Comparison of ENCODE assay signal across 26 mouse cellular contexts in genomic region chr2:178490245-178490920, GRCm38 (mm10).
A peak's percentile ranks its signal among the peaks of the same experiment; 100 is the strongest.
DNase-seq lines count a peak whose midpoint lies in the region; ATAC-seq and TF ChIP-seq lines count a peak whose summit lies in the region.
"Had no signal": no experiment of that assay in that cellular context is flagged by ENCODE, and none has a peak within 500 bp of the region (broad histone marks: within the 10 kb centered on the region; RNA-seq: fewer than 3 reads in every experiment).

No protein-coding gene starts in this region.

- H3K27ac ChIP-seq in forebrain, embryonic 15.5 days (replicated peaks) = no peak overlapping the region
- no peak overlapping the region for H3K27ac ChIP-seq in forebrain, embryonic 11.5 days (ENCODE audit: low read depth, low read length)
- no peak overlapping the region for H3K27ac ChIP-seq in hindbrain, embryonic 13.5 days
- no peak overlapping the region for H3K27ac ChIP-seq in hindbrain, embryonic 14.5 days
- H3K27ac ChIP-seq in midbrain, embryonic 16.5 days (ENCODE audit: low read length) = no peak overlapping the region
- no peak overlapping the region for H3K27ac ChIP-seq in midbrain, embryonic 14.5 days (replicated peaks; ENCODE audit: low read depth, low read length)
- H3K27ac ChIP-seq in midbrain, postnatal 0 days (ENCODE audit: low read depth, low read length) = no peak overlapping the region
- H3K27ac ChIP-seq: embryonic facial prominence, embryonic 13.5 days; liver, embryonic 14.5 days; macrophage had no signal

- H3K9me3 ChIP-seq in forebrain, embryonic 15.5 days = no peaks in the 10 kb centered on the region
- no peaks in the 10 kb centered on the region for H3K9me3 ChIP-seq in forebrain, embryonic 11.5 days (ENCODE audit: control insufficient read depth, low read length)
- H3K9me3 ChIP-seq in hindbrain, embryonic 13.5 days = peaks cover 5% of the 10 kb centered on the region; the same call in 1 of the 2 replicates
- no peaks in the 10 kb centered on the region for H3K9me3 ChIP-seq in hindbrain, embryonic 14.5 days (ENCODE audit: control insufficient read depth, low read length)
- H3K9me3 ChIP-seq in midbrain, embryonic 16.5 days (replicated peaks; ENCODE audit: control insufficient read depth, low read length, poor library complexity, severe bottlenecking) = no peaks in the 10 kb centered on the region; the same call in 1 of the 2 replicates
- no peaks in the 10 kb centered on the region for H3K9me3 ChIP-seq in midbrain, embryonic 14.5 days (ENCODE audit: control insufficient read depth, low read length)
- H3K9me3 ChIP-seq in midbrain, postnatal 0 days (ENCODE audit: low read length) = no peaks in the 10 kb centered on the region
- H3K9me3 ChIP-seq: embryonic facial prominence, embryonic 13.5 days had no signal

- peak; percentile 32; the same call in 1 of the 2 replicates for ATAC-seq in forebrain, embryonic 15.5 days (replicated peaks)
- no peak for ATAC-seq in forebrain, embryonic 11.5 days (replicated peaks; ENCODE audit: low FRiP score)
- no peak for ATAC-seq in hindbrain, embryonic 13.5 days (ENCODE audit: low FRiP score)
- no peak for ATAC-seq in hindbrain, embryonic 14.5 days (ENCODE audit: low FRiP score)
- ATAC-seq in midbrain, embryonic 16.5 days = peak; percentile 51; the same call in 1 of the 2 replicates
- no peak for ATAC-seq in midbrain, embryonic 14.5 days (ENCODE audit: low FRiP score, low TSS enrichment)
- no peak for ATAC-seq in midbrain, postnatal 0 days (ENCODE audit: low FRiP score)
- ATAC-seq: inflammation-experienced regulatory T-cells, adult 6 months; Patski had no signal

- peak; percentile 51 for TF ChIP-seq CTCF in midbrain, postnatal 0 days (IDR thresholded peaks at IDR 0.05)

- H3K9ac ChIP-seq in forebrain, embryonic 15.5 days (replicated peaks) = no peak overlapping the region
- H3K9ac ChIP-seq in forebrain, embryonic 11.5 days (ENCODE audit: low read length) = no peak overlapping the region
- 0 out of 2 replicates have a peak overlapping the region, but pooled peaks have one; percentile 19 for H3K9ac ChIP-seq in hindbrain, embryonic 13.5 days
- H3K9ac ChIP-seq in hindbrain, embryonic 14.5 days = no peak overlapping the region
- H3K9ac ChIP-seq in midbrain, embryonic 16.5 days (ENCODE audit: low read depth, low read length) = no peak overlapping the region
- H3K9ac ChIP-seq in midbrain, embryonic 14.5 days (replicated peaks; ENCODE audit: low read length) = no peak overlapping the region
- no peak overlapping the region for H3K9ac ChIP-seq in midbrain, postnatal 0 days (replicated peaks; ENCODE audit: low read length, poor library complexity, severe bottlenecking)
- H3K9ac ChIP-seq: embryonic facial prominence, embryonic 13.5 days; liver, embryonic 14.5 days had no signal

- no peak overlapping the region for H3K4me3 ChIP-seq in forebrain, embryonic 15.5 days
- H3K4me3 ChIP-seq in forebrain, embryonic 11.5 days (ENCODE audit: low read depth, low read length) = no peak overlapping the region
- H3K4me3 ChIP-seq in hindbrain, embryonic 13.5 days = no peak overlapping the region
- no peak overlapping the region for H3K4me3 ChIP-seq in hindbrain, embryonic 14.5 days (replicated peaks; ENCODE audit: low read length)
- H3K4me3 ChIP-seq in midbrain, embryonic 16.5 days (ENCODE audit: low read depth, low read length) = no peak overlapping the region
- H3K4me3 ChIP-seq in midbrain, embryonic 14.5 days (replicated peaks; ENCODE audit: low read depth, low read length) = no peak overlapping the region
- H3K4me3 ChIP-seq in midbrain, postnatal 0 days (ENCODE audit: low read depth, low read length) = no peak overlapping the region
- H3K4me3 ChIP-seq: embryonic facial prominence, embryonic 13.5 days; erythroblast, embryonic 14.5 days had no signal

- DNase-seq in forebrain, embryonic 11.5 days (ENCODE audit: low spot score) = no peak
- DNase-seq in hindbrain, embryonic 14.5 days (ENCODE audit: low spot score) = no peak
- DNase-seq in midbrain, embryonic 14.5 days = no peak
- DNase-seq in midbrain, postnatal 0 days (ENCODE audit: low spot score) = no peak
- no peak for DNase-seq in cerebellum, adult 8-10 months
- DNase-seq: cerebellum, adult 11-12 months; cerebellum, postnatal 10 days; gastrocnemius, postnatal 10 days; kidney, adult 11 months; kidney, postnatal 14 days; liver; lung, adult 2 months; lung, postnatal 10 days; right cerebral cortex, adult 18-20 months; spleen, adult 18-20 months; thymus, postnatal 25 days had no signal

- H3K36me3 ChIP-seq in forebrain, embryonic 15.5 days = no peaks in the 10 kb centered on the region
- H3K36me3 ChIP-seq in forebrain, embryonic 11.5 days (ENCODE audit: control insufficient read depth, insufficient read depth, low read length) = no peaks in the 10 kb centered on the region
- no peaks in the 10 kb centered on the region for H3K36me3 ChIP-seq in hindbrain, embryonic 13.5 days
- H3K36me3 ChIP-seq in hindbrain, embryonic 14.5 days (replicated peaks; ENCODE audit: control insufficient read depth, insufficient read depth) = no peaks in the 10 kb centered on the region
- H3K36me3 ChIP-seq in midbrain, embryonic 16.5 days (ENCODE audit: control insufficient read depth, insufficient read depth, low read length) = no peaks in the 10 kb centered on the region
- no peaks in the 10 kb centered on the region for H3K36me3 ChIP-seq in midbrain, embryonic 14.5 days (ENCODE audit: control insufficient read depth, insufficient read depth, low read length)
- no peaks in the 10 kb centered on the region for H3K36me3 ChIP-seq in midbrain, postnatal 0 days (ENCODE audit: insufficient read depth, low read length)
- H3K36me3 ChIP-seq: embryonic facial prominence, embryonic 13.5 days had no signal

- no peaks in the 10 kb centered on the region for H3K27me3 ChIP-seq in forebrain, embryonic 15.5 days
- H3K27me3 ChIP-seq in forebrain, embryonic 11.5 days (ENCODE audit: control insufficient read depth, insufficient read depth, low read length) = no peaks in the 10 kb centered on the region
- H3K27me3 ChIP-seq in hindbrain, embryonic 13.5 days = no peaks in the 10 kb centered on the region
- no peaks in the 10 kb centered on the region for H3K27me3 ChIP-seq in hindbrain, embryonic 14.5 days (ENCODE audit: control insufficient read depth, insufficient read depth, low read length)
- H3K27me3 ChIP-seq in midbrain, embryonic 16.5 days (ENCODE audit: control insufficient read depth, insufficient read depth, low read depth, low read length) = no peaks in the 10 kb centered on the region
- H3K27me3 ChIP-seq in midbrain, embryonic 14.5 days (ENCODE audit: control insufficient read depth, insufficient read depth, low read length) = no peaks in the 10 kb centered on the region
- H3K27me3 ChIP-seq in midbrain, postnatal 0 days (ENCODE audit: insufficient read depth, low read length) = no peaks in the 10 kb centered on the region

- no peaks in the 10 kb centered on the region for H3K4me1 ChIP-seq in forebrain, embryonic 15.5 days
- no peaks in the 10 kb centered on the region for H3K4me1 ChIP-seq in forebrain, embryonic 11.5 days (replicated peaks; ENCODE audit: control insufficient read depth, insufficient read depth, low read length)
- peaks cover 17% of the 10 kb centered on the region; the same call in 1 of the 2 replicates for H3K4me1 ChIP-seq in hindbrain, embryonic 13.5 days (replicated peaks)
- H3K4me1 ChIP-seq in hindbrain, embryonic 14.5 days (replicated peaks; ENCODE audit: control insufficient read depth, insufficient read depth, low read length) = no peaks in the 10 kb centered on the region
- no peaks in the 10 kb centered on the region for H3K4me1 ChIP-seq in midbrain, embryonic 16.5 days (ENCODE audit: control insufficient read depth, insufficient read depth, low read length)
- no peaks in the 10 kb centered on the region; the same call in 1 of the 2 replicates for H3K4me1 ChIP-seq in midbrain, embryonic 14.5 days (ENCODE audit: control insufficient read depth, insufficient read depth, low read length)
- no peaks in the 10 kb centered on the region for H3K4me1 ChIP-seq in midbrain, postnatal 0 days (ENCODE audit: insufficient read depth, low read length)

- no peak overlapping the region for H3K4me2 ChIP-seq in forebrain, embryonic 15.5 days (replicated peaks)
- no peak overlapping the region for H3K4me2 ChIP-seq in forebrain, embryonic 11.5 days (ENCODE audit: low read depth, low read length, severe bottlenecking)
- H3K4me2 ChIP-seq in hindbrain, embryonic 13.5 days = no peak overlapping the region
- H3K4me2 ChIP-seq in hindbrain, embryonic 14.5 days (replicated peaks) = no peak overlapping the region
- H3K4me2 ChIP-seq in midbrain, embryonic 16.5 days (ENCODE audit: low read length) = no peak overlapping the region
- H3K4me2 ChIP-seq in midbrain, embryonic 14.5 days (ENCODE audit: low read length) = no peak overlapping the region
- H3K4me2 ChIP-seq in midbrain, postnatal 0 days (ENCODE audit: low read depth, low read length, poor library complexity, severe bottlenecking) = no peak overlapping the region
- H3K4me2 ChIP-seq: embryonic facial prominence, embryonic 13.5 days; heart, embryonic 11.5 days had no signal

- WGBS in forebrain, embryonic 15.5 days = 64% methylated on average over 9 of the region's 9 CpGs
- WGBS in forebrain, embryonic 11.5 days = 71% methylated on average over 9 of the region's 9 CpGs
- 67% methylated on average over 9 of the region's 9 CpGs for WGBS in hindbrain, embryonic 13.5 days
- WGBS in hindbrain, embryonic 14.5 days = 63% methylated on average over 9 of the region's 9 CpGs
- 66% methylated on average over 9 of the region's 9 CpGs for WGBS in midbrain, embryonic 16.5 days
- WGBS in midbrain, embryonic 14.5 days = 73% methylated on average over 9 of the region's 9 CpGs
- 66% methylated on average over 9 of the region's 9 CpGs for WGBS in midbrain, postnatal 0 days

Comparison
In these comparisons a context has a peak if more than half of its experiments do, and no peak if none do; other contexts are left out.
1. ATAC-seq: peak in forebrain, embryonic 15.5 days (single experiment) and midbrain, embryonic 16.5 days (single experiment); none in forebrain, embryonic 11.5 days (single experiment), hindbrain, embryonic 13.5 days (single experiment), hindbrain, embryonic 14.5 days (single experiment), midbrain, embryonic 14.5 days (single experiment) and midbrain, postnatal 0 days (single experiment).